Mouse (Mus musculus): ENCODE results near the gene Nab2.

Nab2 gene

GRCm38 (mm10) chr10:127668093-127669050 lies at the start of gene Nab2:
Gene Nab2 (minus strand): TSS chr10:127668568.
- in situ Hi-C loops (cut with MboI, MseI), result no loop called here

GRCm38 (mm10) chr10:127712736-127713135 lies 44.4 kb upstream of the Nab2 start:
- in situ Hi-C loops (cut with MboI, MseI), result no loop called here

- in situ Hi-C loops (cut with MboI, MseI), result no loop called here
Measured at GRCm38 (mm10) chr10:127710331-127710730, 42.0 kb upstream of the Nab2 start.

- in situ Hi-C loops (cut with MboI, MseI), result loop anchor here (10.0 kb wide), 1 partner anchor 144 kb away; no protein-coding TSS in a partner anchor
Measured at GRCm38 (mm10) chr10:127708850-127709370, 40.5 kb upstream of the Nab2 start.

- in situ Hi-C loops (cut with MboI, MseI), result loop anchor here (10.0 kb wide), 1 partner anchor 143 kb away; no protein-coding TSS in a partner anchor
Measured at GRCm38 (mm10) chr10:127707721-127708120, 39.4 kb upstream of the Nab2 start.

- in situ Hi-C loops (cut with MboI, MseI), result loop anchor here (10.0 kb wide), 1 partner anchor 141 kb away; no protein-coding TSS in a partner anchor
Measured at GRCm38 (mm10) chr10:127705783-127706182, 37.4 kb upstream of the Nab2 start.

- in situ Hi-C loops (cut with MboI, MseI), result loop anchor here (10.0 kb wide), 1 partner anchor 140 kb away; no protein-coding TSS in a partner anchor
Measured at GRCm38 (mm10) chr10:127704766-127705220, 36.4 kb upstream of the Nab2 start, which contains the start of gene Myo1a. Gene Myo1a (plus strand): TSS chr10:127705170.

GRCm38 (mm10) chr10:127704293-127704692 lies 35.9 kb upstream of the Nab2 start:
- in situ Hi-C loops (cut with MboI, MseI), result loop anchor here (10.0 kb wide), 1 partner anchor 139 kb away; no protein-coding TSS in a partner anchor

GRCm38 (mm10) chr10:127703299-127703698 lies 34.9 kb upstream of the Nab2 start:
- in situ Hi-C loops (cut with MboI, MseI), result loop anchor here (10.0 kb wide), 1 partner anchor 138 kb away; no protein-coding TSS in a partner anchor

- in situ Hi-C loops (cut with MboI, MseI), result no loop called here
Measured at GRCm38 (mm10) chr10:127698966-127699365, 30.6 kb upstream of the Nab2 start.

GRCm38 (mm10) chr10:127695775-127696174 lies 27.4 kb upstream of the Nab2 start:
- in situ Hi-C loops (cut with MboI, MseI), result no loop called here

- in situ Hi-C loops (cut with MboI, MseI), result no loop called here
Measured at GRCm38 (mm10) chr10:127694636-127695035, 26.3 kb upstream of the Nab2 start.

- in situ Hi-C loops (cut with MboI, MseI), result no loop called here
Measured at GRCm38 (mm10) chr10:127691053-127691452, 22.7 kb upstream of the Nab2 start.

- in situ Hi-C loops (cut with MboI, MseI), result no loop called here
Measured at GRCm38 (mm10) chr10:127682886-127683285, 14.5 kb upstream of the Nab2 start.

- in situ Hi-C loops (cut with MboI, MseI), result loop anchor here (10.0 kb wide), 1 partner anchor 635 kb away; the partner anchor contains the start of genes Cyp27b1, Eef1akmt3 and Mettl1
Measured at GRCm38 (mm10) chr10:127679881-127680280, 11.5 kb upstream of the Nab2 start.

- in situ Hi-C loops (cut with MboI, MseI), result loop anchor here (10.0 kb wide), 1 partner anchor 634 kb away; the partner anchor contains the start of genes Cyp27b1, Eef1akmt3 and Mettl1
Measured at GRCm38 (mm10) chr10:127679208-127679607, 10.8 kb upstream of the Nab2 start.

- in situ Hi-C loops (cut with MboI, MseI), result loop anchor here (10.0 kb wide), 1 partner anchor 633 kb away; the partner anchor contains the start of genes Cyp27b1, Eef1akmt3 and Mettl1
Measured at GRCm38 (mm10) chr10:127677591-127678336, 9.4 kb upstream of the Nab2 start.

- in situ Hi-C loops (cut with MboI, MseI), result loop anchor here (10.0 kb wide), 1 partner anchor 632 kb away; the partner anchor contains the start of genes Cyp27b1, Eef1akmt3 and Mettl1
Measured at GRCm38 (mm10) chr10:127676691-127677548, 8.6 kb upstream of the Nab2 start.

GRCm38 (mm10) chr10:127675859-127676398 lies 7.6 kb upstream of the Nab2 start:
- in situ Hi-C loops (cut with MboI, MseI), result loop anchor here (10.0 kb wide), 1 partner anchor 631 kb away; the partner anchor contains the start of genes Cyp27b1, Eef1akmt3 and Mettl1
